In genomic region chr4:102783063-102783748, GRCm38 (mm10) we compare ENCODE assay signal across 8 mouse cellular contexts. TPM values are rescaled to one million over a fixed set of nuclear protein-coding genes. Genes with fewer than 3 reads are reported as not detected.
A peak's percentile ranks its signal among the peaks of the same experiment; 100 is the strongest.
DNase-seq lines count a peak whose midpoint lies in the region; TF ChIP-seq lines count a peak whose summit lies in the region.
"Had no signal": no experiment of that assay in that cellular context is flagged by ENCODE, and none has a peak within 500 bp of the region (broad histone marks: within the 10 kb centered on the region; RNA-seq: fewer than 3 reads in every experiment).

No protein-coding gene starts in this region.

- H3K27ac ChIP-seq in left cerebral cortex, adult 2 months: peak overlapping the region; percentile 34
- H3K27ac ChIP-seq in olfactory bulb, adult 2 months (ENCODE audit: insufficient read depth, low read depth, low read length): peak overlapping the region; percentile 27
- no peak overlapping the region for H3K27ac ChIP-seq in thymus, adult 2 months (ENCODE audit: control insufficient read depth, insufficient read depth, low read length)
- H3K27ac ChIP-seq: liver, embryonic 14.5 days had no signal

- intact Hi-C loops in left cerebral cortex, adult 2 months (cut with DNase I): no loop called here

- no peak for TF ChIP-seq CTCF in left cerebral cortex, adult 2 months (IDR thresholded peaks at IDR 0.05)
- TF ChIP-seq CTCF in olfactory bulb, adult 2 months (IDR thresholded peaks at IDR 0.05; ENCODE audit: insufficient read depth, low read depth, low read length): no peak
- no peak for TF ChIP-seq CTCF in thymus, adult 2 months (IDR thresholded peaks at IDR 0.05; ENCODE audit: borderline replicate concordance, control insufficient read depth, extremely low read depth, insufficient read depth, low read length, poor library complexity)

- 33% methylated on average over 7 of the region's 7 CpGs for WGBS in olfactory bulb, adult 2 months
- 89% methylated on average over 7 of the region's 7 CpGs for WGBS in thymus, adult 2 months

- H3K36me3 ChIP-seq in thymus, adult 2 months (ENCODE audit: control insufficient read depth, insufficient read depth, low read length): no peaks in the 10 kb centered on the region

- H3K4me1 ChIP-seq in olfactory bulb, adult 2 months (ENCODE audit: control insufficient read depth, insufficient read depth, low read length): peaks cover 29% of the 10 kb centered on the region
- no peaks in the 10 kb centered on the region for H3K4me1 ChIP-seq in thymus, adult 2 months (replicated peaks; ENCODE audit: control insufficient read depth, insufficient read depth, low read length)

- no peak for TF ChIP-seq POLR2A in olfactory bulb, adult 2 months (IDR thresholded peaks at IDR 0.05; ENCODE audit: insufficient read depth, low read depth, low read length)
- TF ChIP-seq POLR2A in thymus, adult 2 months (IDR thresholded peaks at IDR 0.05; ENCODE audit: control insufficient read depth, extremely low read depth, insufficient read depth, low read length, poor library complexity): no peak

- DNase-seq in left cerebral cortex, adult 2 months (ENCODE audit: extremely low spot score in 1 of 2, low spot score in 2 of 2): peak in 1 of 2 experiments; percentile 35
- DNase-seq in left cerebral cortex, adult 11 months (ENCODE audit: low spot score): no peak
- peak; percentile 34 for DNase-seq in brain, embryonic 18.5 days (ENCODE audit: low read depth, low spot score)
- DNase-seq in cerebellum, postnatal 14 days: peak; percentile 80 to 81
- no peak for DNase-seq in kidney, postnatal 10 days
- DNase-seq in thymus, adult 2 months: no peak

- no peak overlapping the region for H3K4me3 ChIP-seq in left cerebral cortex, adult 2 months
- H3K4me3 ChIP-seq in olfactory bulb, adult 2 months (ENCODE audit: insufficient read depth, low read depth, low read length): no peak overlapping the region
- no peak overlapping the region for H3K4me3 ChIP-seq in thymus, adult 2 months (ENCODE audit: control insufficient read depth, insufficient read depth, low read length)

- H3K27me3 ChIP-seq in thymus, adult 2 months (ENCODE audit: control insufficient read depth, insufficient read depth, low read length): no peaks in the 10 kb centered on the region

RNA-seq across cellular contexts. Expression of gene Sgip1, which starts 42.1 kb away (rescaled TPM):
- 100 to 1,000 TPM; 293 to 300 TPM for total RNA-seq in left cerebral cortex, adult 2 months (2021)
- polyA plus RNA-seq in olfactory bulb, adult 2 months (2012; ENCODE audit: insufficient read depth, insufficient read length, low replicate concordance, missing spikeins): not detected in 2 replicates
- polyA plus RNA-seq in thymus, adult 2 months (2012; rRNA removed): 0.63 and 1.0 TPM in 2 replicates

Comparison
In these comparisons a context has a peak if more than half of its experiments do, and no peak if none do; other contexts are left out.
1. DNase-seq: peak in brain, embryonic 18.5 days (single experiment) and cerebellum, postnatal 14 days (2 of 2); none in left cerebral cortex, adult 11 months (single experiment), kidney, postnatal 10 days (single experiment) and thymus, adult 2 months (single experiment).
2. RNA of gene Sgip1, which starts 42.1 kb away (polyA plus RNA-seq): not detected in olfactory bulb, adult 2 months; 0.63 to 1.0 TPM in thymus, adult 2 months; every median in the first group is over 10 times any median in the second.